Mouse (Mus musculus) cerebellum, adult 2 months (tissue): ENCODE data around the gene Taok3. TPM values are rescaled to one million over a fixed set of nuclear protein-coding genes. Genes with fewer than 3 reads are reported as not detected.

Experiments
- DNase-seq, 2 experiments: peaks; one replicate each; pipeline ENCODE4 v3.0.0; 2021
- H3K27ac ChIP-seq: fragments of 200-500 bp; 2 replicates; pipeline ENCODE4 v1.5.1; 2012; ENCODE audit warnings: low read length, control low read depth, inconsistent platforms; ENCODE audit not compliant: insufficient read depth
- H3K27me3 ChIP-seq: fragments of 200-500 bp; 2 replicates; pipeline ENCODE4 v1.6.1; 2012; ENCODE audit warnings: inconsistent platforms, mild to moderate bottlenecking, low read length, moderate library complexity; ENCODE audit not compliant: control insufficient read depth, insufficient read depth
- H3K4me1 ChIP-seq: fragments of 200-500 bp; 2 replicates; pipeline ENCODE4 v1.6.1; 2011; ENCODE audit warnings: low read length; ENCODE audit not compliant: control insufficient read depth, insufficient read depth
- H3K4me3 ChIP-seq: fragments of 200-500 bp; replicated peaks from 2 replicates; pipeline ENCODE3; 2011; ENCODE audit warnings: mild to moderate bottlenecking, low read depth, low read length, control low read depth; ENCODE audit not compliant: insufficient read depth
- CTCF ChIP-seq: fragments of 200-500 bp; IDR thresholded peaks from 2 replicates; pipeline ENCODE4 v1.5.1; 2011; ENCODE audit warnings: low read depth, mild to moderate bottlenecking, control low read depth, low read length, moderate library complexity, borderline replicate concordance; ENCODE audit not compliant: insufficient read depth
- POLR2A ChIP-seq: fragments of 200-500 bp; IDR thresholded peaks from 2 replicates; pipeline ENCODE4 v1.6.1; 2011; ENCODE audit warnings: low read length, control low read depth, borderline replicate concordance; ENCODE audit not compliant: insufficient read depth
- WGBS: fragments of 180-500 bp; shearing (Covaris S2); methylation state at CpG from one replicate; pipeline ENCODE4 v1.1.7; 2018; 5-methylcytosine and 5-hydroxymethylcytosine counted together
- polyA plus RNA-seq: library from polyadenylated mRNA; depleted of rRNA; stranded (reverse); fragments of >200 nt; gene quantifications from 2 replicates; pipeline ENCODE4 v1.2.3, GENCODE M21; 2012

Taok3 gene
- polyA plus RNA-seq, 1 experiment = 43.6 TPM

- H3K4me1 ChIP-seq = peaks cover 4% of the 10 kb centered on the region
- WGBS = 85% methylated on average over 4 of the region's 4 CpGs
- no peak overlapping the region for H3K4me3 ChIP-seq
- H3K27me3 ChIP-seq = no peaks in the 10 kb centered on the region
- H3K27ac ChIP-seq = no peak overlapping the region
- TF ChIP-seq POLR2A = no peak
- TF ChIP-seq CTCF = no peak
- no peak for DNase-seq
Observed at GRCm38 (mm10) chr5:117127051-117127450, 7.1 kb downstream of the Taok3 start.

GRCm38 (mm10) chr5:117130726-117131125 lies 10.8 kb downstream of the Taok3 start:
- H3K4me1 ChIP-seq = peaks cover 8% of the 10 kb centered on the region
- no peak overlapping the region for H3K27ac ChIP-seq
- WGBS = 92% methylated on average over 15 of the region's 15 CpGs
- no peaks in the 10 kb centered on the region for H3K27me3 ChIP-seq
- TF ChIP-seq CTCF = no peak
- no peak for TF ChIP-seq POLR2A
- DNase-seq = no peak
- H3K4me3 ChIP-seq = no peak overlapping the region

- TF ChIP-seq CTCF = no peak
- TF ChIP-seq POLR2A = no peak
- H3K27ac ChIP-seq = no peak overlapping the region
- 86% methylated on average over 17 of the region's 17 CpGs for WGBS
Observed at GRCm38 (mm10) chr5:117133446-117134065, 13.6 kb downstream of the Taok3 start.

GRCm38 (mm10) chr5:117134066-117134888 lies 14.3 kb downstream of the Taok3 start:
- TF ChIP-seq POLR2A = no peak
- no peak for TF ChIP-seq CTCF
- DNase-seq = no peak
- Histone ChIP-seq H3K27me3 (no peaks in the 10 kb centered on the region), H3K4me3 (no peak overlapping the region), H3K27ac (no peak overlapping the region), H3K4me1 (peaks cover 24% of the 10 kb centered on the region)
- WGBS = 72% methylated on average over 19 of the region's 19 CpGs

More at GRCm38 (mm10) chr5:117133446-117134065, 13.6 kb downstream of the Taok3 start:
- Histone ChIP-seq H3K4me1 (peaks cover 21% of the 10 kb centered on the region), H3K27me3 (no peaks in the 10 kb centered on the region), H3K4me3 (no peak overlapping the region)
- DNase-seq = no peak

- peaks cover 26% of the 10 kb centered on the region for H3K4me1 ChIP-seq
- H3K4me3 ChIP-seq = no peak overlapping the region
- WGBS = 84% methylated on average over 3 of the region's 3 CpGs
- DNase-seq = no peak
- H3K27me3 ChIP-seq = no peaks in the 10 kb centered on the region
- H3K27ac ChIP-seq = no peak overlapping the region
- TF ChIP-seq CTCF (no peak), POLR2A (no peak)
Observed at GRCm38 (mm10) chr5:117134889-117135456, 15.0 kb downstream of the Taok3 start.

- TF ChIP-seq POLR2A (no peak), CTCF (no peak)
- Histone ChIP-seq H3K4me3 (no peak overlapping the region), H3K27me3 (no peaks in the 10 kb centered on the region), H3K27ac (no peak overlapping the region), H3K4me1 (peaks cover 22% of the 10 kb centered on the region)
- no peak for DNase-seq
- WGBS = 31% methylated on average over 9 of the region's 9 CpGs
Observed at GRCm38 (mm10) chr5:117135869-117136268, 15.9 kb downstream of the Taok3 start.

GRCm38 (mm10) chr5:117136570-117136969 lies 16.6 kb downstream of the Taok3 start:
- Histone ChIP-seq H3K4me1 (peaks cover 22% of the 10 kb centered on the region), H3K27ac (no peak overlapping the region), H3K4me3 (no peak overlapping the region), H3K27me3 (no peaks in the 10 kb centered on the region)
- DNase-seq = no peak
- WGBS = 90% methylated on average over 5 of the region's 5 CpGs
- no peak for TF ChIP-seq POLR2A
- no peak for TF ChIP-seq CTCF

GRCm38 (mm10) chr5:117137011-117137410 lies 17.1 kb downstream of the Taok3 start:
- peak overlapping the region; percentile 3; the same call in 1 of the 2 replicates for H3K27ac ChIP-seq
- no peak for TF ChIP-seq POLR2A
- no peak for TF ChIP-seq CTCF
- WGBS = 41% methylated on average over 10 of the region's 10 CpGs
- peaks cover 22% of the 10 kb centered on the region for H3K4me1 ChIP-seq
- DNase-seq = no peak
- H3K4me3 ChIP-seq = no peak overlapping the region
- no peaks in the 10 kb centered on the region for H3K27me3 ChIP-seq
